Mouse (Mus musculus) intestine, postnatal 0 days (tissue): ENCODE data around the gene Gdf1. TPM values are rescaled to one million over a fixed set of nuclear protein-coding genes. Genes with fewer than 3 reads are reported as not detected.

ENCODE experiments used
- ATAC-seq: fragments of 200-750 bp; cut with Nextera tagmentation; 2 replicates; pipeline ENCODE4 v1.8.0; 2017; ENCODE audit warnings: mild to moderate bottlenecking, moderate TSS enrichment, moderate library complexity
- H3K27ac ChIP-seq: fragments of 300-500 bp; sonication (generic); 2 replicates; pipeline ENCODE4 v1.5.1; 2014; ENCODE audit warnings: mild to moderate bottlenecking, low read depth, low read length, moderate library complexity
- H3K27me3 ChIP-seq: fragments of 300-500 bp; sonication (generic); replicated peaks from 2 replicates; pipeline ENCODE4 v1.6.1; 2014; ENCODE audit warnings: low read length, mixed read lengths; ENCODE audit not compliant: control insufficient read depth, insufficient read depth
- H3K36me3 ChIP-seq: fragments of 300-500 bp; sonication (generic); 2 replicates; pipeline ENCODE4 v1.6.1; 2014; ENCODE audit warnings: mild to moderate bottlenecking, moderate library complexity; ENCODE audit not compliant: control insufficient read depth, insufficient read depth
- H3K4me1 ChIP-seq: fragments of 300-500 bp; sonication (generic); replicated peaks from 2 replicates; pipeline ENCODE4 v1.6.1; 2014; ENCODE audit warnings: antibody characterized with exemption, low read length, mixed read lengths; ENCODE audit not compliant: control insufficient read depth, insufficient read depth
- H3K4me2 ChIP-seq: fragments of 300-500 bp; sonication (generic); replicated peaks from 2 replicates; pipeline ENCODE4 v1.6.1; 2014; ENCODE audit warnings: low read depth, mild to moderate bottlenecking, moderate library complexity
- H3K4me3 ChIP-seq: fragments of 300-500 bp; sonication (generic); 2 replicates; pipeline ENCODE4 v1.5.1; 2014; ENCODE audit warnings: low read depth, low read length
- H3K9ac ChIP-seq: fragments of 300-500 bp; sonication (generic); 2 replicates; pipeline ENCODE4 v1.6.1; 2014; ENCODE audit warnings: mild to moderate bottlenecking, low read depth, low read length
- H3K9me3 ChIP-seq: fragments of 300-500 bp; sonication (generic); 2 replicates; pipeline ENCODE4 v1.6.1; 2016; ENCODE audit warnings: mixed run types; ENCODE audit not compliant: control insufficient read depth
- CTCF ChIP-seq: sonication (generic); IDR thresholded peaks from 2 replicates; pipeline ENCODE4 v1.5.1; 2016; ENCODE audit warnings: low read depth, mild to moderate bottlenecking, control low read depth, antibody characterized with exemption, moderate library complexity
- WGBS: fragments of 180-500 bp; shearing (Covaris S2); extraction: QIAGEN DNeasy Blood & Tissue Kit; methylation state at CpG from one replicate; pipeline ENCODE4 v1.1.7; 2014; 5-methylcytosine and 5-hydroxymethylcytosine counted together
- polyA plus RNA-seq: library from polyadenylated mRNA; unstranded; fragments of >200 nt; fragmentation: Nextera tagmentation; extraction: Ambion mirVana; gene quantifications from 2 replicates; pipeline ENCODE4 v1.2.1, GENCODE M21; 2015

Gene Gdf1
- polyA plus RNA-seq, 1 experiment from 2014 or later: not detected

- Histone ChIP-seq H3K9ac (no peak overlapping the region), H3K27me3 (no peaks in the 10 kb centered on the region; the same call in 1 of the 2 replicates), H3K9me3 (no peaks in the 10 kb centered on the region), H3K4me3 (no peak overlapping the region), H3K4me1 (peaks cover 6% of the 10 kb centered on the region; the same call in 1 of the 2 replicates), H3K27ac (no peak overlapping the region), H3K36me3 (no peaks in the 10 kb centered on the region), H3K4me2 (no peak overlapping the region)
- WGBS: 62% methylated on average over 5 of the region's 5 CpGs
- no peak for TF ChIP-seq CTCF
- no peak for ATAC-seq
Observed at GRCm38 (mm10) chr8:70366588-70366987, 37.0 kb downstream of the Gdf1 start.

GRCm38 (mm10) chr8:70370476-70370875 lies 40.9 kb downstream of the Gdf1 start:
- Histone ChIP-seq H3K27ac (no peak overlapping the region), H3K4me1 (0 out of 2 replicates have a peak, but pooled peaks cover 3% of the 10 kb centered on the region), H3K36me3 (no peaks in the 10 kb centered on the region), H3K27me3 (peaks cover 32% of the 10 kb centered on the region), H3K9ac (no peak overlapping the region), H3K4me3 (no peak overlapping the region), H3K4me2 (no peak overlapping the region), H3K9me3 (no peaks in the 10 kb centered on the region)
- WGBS: 85% methylated on average over 7 of the region's 7 CpGs
- no peak for ATAC-seq
- TF ChIP-seq CTCF: no peak

GRCm38 (mm10) chr8:70371951-70372350 lies 42.3 kb downstream of the Gdf1 start:
- ATAC-seq: no peak
- 63% methylated on average over 6 of the region's 6 CpGs for WGBS
- H3K9me3 ChIP-seq: no peaks in the 10 kb centered on the region
- no peak overlapping the region for H3K9ac ChIP-seq
- peaks cover 46% of the 10 kb centered on the region for H3K27me3 ChIP-seq
- no peak overlapping the region for H3K4me2 ChIP-seq
- H3K4me3 ChIP-seq: no peak overlapping the region
- no peaks in the 10 kb centered on the region for H3K36me3 ChIP-seq
- H3K4me1 ChIP-seq: 0 out of 2 replicates have a peak, but pooled peaks cover 3% of the 10 kb centered on the region
- no peak for TF ChIP-seq CTCF
- no peak overlapping the region for H3K27ac ChIP-seq

GRCm38 (mm10) chr8:70373397-70374317 lies 44.0 kb downstream of the Gdf1 start, which contains the start of gene Comp:
Gene Comp, plus strand, starts transcription at chr8:70373558.
- Histone ChIP-seq H3K9ac (no peak within 1 kb of the TSS), H3K4me1 (0 out of 2 replicates have a peak, but pooled peaks cover 3% of the 10 kb centered on the region), H3K9me3 (no peaks in the 10 kb centered on the region), H3K4me2 (peak within 1 kb of the TSS; percentile 64), H3K4me3 (peak within 1 kb of the TSS; percentile 42), H3K27ac (no peak within 1 kb of the TSS), H3K27me3 (peaks cover 62% of the 10 kb centered on the region), H3K36me3 (no peaks in the 10 kb centered on the region)
- WGBS: 5% methylated on average over 47 of the region's 47 CpGs
- TF ChIP-seq CTCF: no peak
- no peak for ATAC-seq

GRCm38 (mm10) chr8:70374318-70374927 lies 44.8 kb downstream of the Gdf1 start:
- H3K9ac ChIP-seq: 0 out of 2 replicates have a peak overlapping the region, but pooled peaks have one; percentile 12

More at GRCm38 (mm10) chr8:70374318-70374927, 44.8 kb downstream of the Gdf1 start:
- H3K27ac ChIP-seq: no peak overlapping the region
- no peaks in the 10 kb centered on the region for H3K9me3 ChIP-seq
- TF ChIP-seq CTCF: no peak
- H3K4me3 ChIP-seq: peak overlapping the region; percentile 42
- peak overlapping the region; percentile 64 for H3K4me2 ChIP-seq
- H3K27me3 ChIP-seq: peaks cover 62% of the 10 kb centered on the region
- no peaks in the 10 kb centered on the region for H3K36me3 ChIP-seq
- ATAC-seq: peak; percentile 49
- H3K4me1 ChIP-seq: 0 out of 2 replicates have a peak, but pooled peaks cover 3% of the 10 kb centered on the region
- 1% methylated on average over 48 of the region's 53 CpGs for WGBS
